Mouse (Mus musculus) left cerebral cortex, postnatal 36 days (tissue): ENCODE results near the gene Msi2. TPM values are rescaled to one million over a fixed set of nuclear protein-coding genes. Genes with fewer than 3 reads are reported as not detected.

ENCODE experiments used
- DNase-seq, 2 experiments: peaks; one replicate each; pipeline ENCODE4 v3.0.0; 2021 to 2022; ENCODE audit warnings: low spot score in 2 of 2, mixed read lengths in 1 of 2
- intact Hi-C: fragments of 180-260 bp; cut with DNase I; formaldehyde crosslinking; loops from one replicate; pipeline ENCODE4 v1.15.1; 2025
- total RNA-seq, 2 experiments: library from RNA; stranded (reverse); gene quantifications; 2 replicates each; pipeline ENCODE4 v1.2.3; 2021

The Msi2 gene
- total RNA-seq, 2 experiments from 2014 or later, result 117 to 132 TPM

GRCm38 (mm10) chr11:88443905-88444304 is 274.4 kb downstream of the Msi2 start:
- intact Hi-C loops, result no loop called here
- DNase-seq, result no peak

GRCm38 (mm10) chr11:88443291-88443690 is 275.0 kb downstream of the Msi2 start:
- DNase-seq, result no peak
- intact Hi-C loops, result no loop called here

GRCm38 (mm10) chr11:88441871-88442740 is 276.2 kb downstream of the Msi2 start:
- DNase-seq, result no peak
- intact Hi-C loops, result no loop called here

GRCm38 (mm10) chr11:88438659-88439058 is 279.7 kb downstream of the Msi2 start:
- DNase-seq, result no peak
- intact Hi-C loops, result no loop called here

- intact Hi-C loops, result no loop called here
- no peak for DNase-seq
Measured at GRCm38 (mm10) chr11:88436596-88436995, 281.7 kb downstream of the Msi2 start.

- intact Hi-C loops, result no loop called here
- no peak for DNase-seq
Measured at GRCm38 (mm10) chr11:88435543-88435942, 282.8 kb downstream of the Msi2 start.

- no peak for DNase-seq
- intact Hi-C loops, result no loop called here
Measured at GRCm38 (mm10) chr11:88431363-88432269, 286.7 kb downstream of the Msi2 start.

- no peak for DNase-seq
- intact Hi-C loops, result no loop called here
Measured at GRCm38 (mm10) chr11:88430292-88430691, 288.0 kb downstream of the Msi2 start.

GRCm38 (mm10) chr11:88429680-88430079 is 288.6 kb downstream of the Msi2 start:
- intact Hi-C loops, result no loop called here
- no peak for DNase-seq

- DNase-seq, result no peak
- intact Hi-C loops, result no loop called here
Measured at GRCm38 (mm10) chr11:88425631-88426101, 292.6 kb downstream of the Msi2 start.

DNA sequence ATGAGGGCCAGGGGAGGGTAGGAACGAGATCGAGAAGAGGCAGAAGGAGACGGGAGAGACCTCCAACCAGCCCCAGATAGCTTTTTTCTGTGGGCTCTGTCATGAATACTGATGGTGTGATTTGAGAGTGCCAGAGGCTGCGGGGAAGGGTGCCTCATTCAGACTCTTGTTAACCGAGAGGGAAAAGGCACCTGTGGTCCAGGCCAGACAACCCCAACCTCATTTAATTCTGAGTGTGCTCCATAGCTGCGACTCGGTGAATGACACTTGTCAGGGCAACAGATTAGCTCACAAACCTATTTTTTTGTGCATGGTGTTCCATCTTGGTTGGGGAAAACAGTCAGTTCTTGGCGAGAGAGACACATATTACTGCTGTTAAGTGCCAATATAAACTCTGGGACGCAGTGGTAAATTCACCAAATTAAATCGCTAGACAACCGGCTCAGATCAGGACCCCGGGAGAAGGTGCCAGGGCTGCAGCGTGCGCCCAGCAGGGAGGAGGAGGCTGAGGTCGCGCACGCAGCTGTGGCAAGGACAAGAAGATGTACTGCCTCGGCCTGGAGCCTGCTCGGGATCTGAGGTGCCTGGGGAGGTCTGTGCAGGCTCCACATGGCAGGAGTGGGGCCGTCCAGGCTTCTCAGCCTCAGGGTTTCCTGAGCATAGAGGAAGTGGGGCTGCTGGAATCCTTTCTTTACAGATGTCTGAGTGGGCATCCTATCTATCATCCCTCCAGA is 294.1 kb downstream of the Msi2 start:
- intact Hi-C loops, result no loop called here
- no peak for DNase-seq

- DNase-seq, result no peak
- intact Hi-C loops, result no loop called here
Measured at GRCm38 (mm10) chr11:88421057-88421578, 297.2 kb downstream of the Msi2 start.

DNA sequence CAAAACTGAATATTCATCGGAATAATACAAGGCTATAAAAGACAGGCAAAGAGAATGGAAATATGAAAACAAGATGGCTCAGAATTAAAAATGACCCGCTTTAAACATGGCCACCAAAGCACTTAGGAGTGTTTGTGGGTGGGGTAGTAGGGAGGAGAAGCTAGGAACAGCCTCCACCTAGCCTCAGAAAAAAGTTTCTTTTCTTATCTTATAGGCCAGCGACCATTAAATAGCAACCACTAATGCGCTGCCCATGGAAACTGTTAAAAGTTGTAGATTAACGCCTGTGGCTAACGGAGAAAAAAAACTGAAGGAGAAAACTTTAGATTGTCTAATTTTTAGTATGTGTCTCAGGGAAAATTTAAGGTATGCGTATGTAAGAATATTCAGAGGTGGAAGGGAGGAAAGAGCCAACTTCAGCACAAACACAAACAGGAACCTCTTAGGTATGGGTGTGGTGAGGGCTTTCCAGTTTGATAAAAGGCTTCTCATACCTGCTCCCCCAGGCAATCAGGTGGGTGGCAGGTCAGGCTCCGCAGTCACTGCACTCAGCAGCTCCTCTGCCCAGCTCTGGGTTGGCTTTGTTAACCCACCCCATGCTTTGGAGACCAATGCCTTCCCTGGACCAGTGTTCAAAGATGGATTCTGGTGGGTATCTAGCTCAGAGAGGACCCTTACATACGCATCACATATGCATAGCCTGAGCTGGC is 298.5 kb downstream of the Msi2 start:
- intact Hi-C loops, result no loop called here
- DNase-seq, result no peak

GRCm38 (mm10) chr11:88419064-88419463 is 299.2 kb downstream of the Msi2 start:
- intact Hi-C loops, result no loop called here

GRCm38 (mm10) chr11:88414157-88414870 is 304.0 kb downstream of the Msi2 start:
- intact Hi-C loops, result loop anchor here (5.0 kb wide), 1 partner anchor 162 kb away; no protein-coding TSS in a partner anchor
- no peak for DNase-seq

More at GRCm38 (mm10) chr11:88419064-88419463, 299.2 kb downstream of the Msi2 start:
- DNase-seq, result no peak

DNA sequence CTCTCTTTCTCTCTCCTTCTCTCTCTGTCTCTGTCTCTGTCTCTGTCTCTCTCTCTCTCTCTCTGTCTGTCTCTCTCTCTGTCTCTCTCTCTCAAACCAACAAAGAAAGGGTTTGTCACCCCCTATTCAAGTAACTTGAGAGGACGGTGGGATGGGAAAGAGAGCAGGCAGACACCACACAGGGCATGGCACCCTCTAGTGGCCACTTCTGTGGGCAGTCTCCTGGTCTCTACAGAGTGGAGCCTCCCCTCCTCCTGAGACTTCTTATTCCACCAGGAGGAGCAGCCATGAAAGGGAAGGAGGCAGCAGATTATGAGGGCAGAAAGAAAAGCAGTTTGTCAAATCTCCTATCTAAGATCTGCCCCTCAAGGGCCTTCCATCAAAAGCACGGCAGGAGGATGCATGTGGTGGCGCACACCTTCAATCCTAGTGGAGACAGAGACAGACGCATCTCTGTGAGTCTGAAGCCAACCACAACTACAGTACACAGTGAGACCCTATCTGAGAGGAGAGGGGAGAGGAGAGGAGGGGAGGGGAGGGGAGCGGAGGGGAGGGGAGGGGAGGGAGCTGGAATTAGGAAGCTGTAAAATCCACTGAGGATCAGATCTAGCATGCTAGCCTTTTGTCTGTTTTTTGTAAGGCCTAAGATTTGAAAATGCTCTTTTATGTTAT is 305.8 kb downstream of the Msi2 start:
- intact Hi-C loops, result loop anchor here (5.0 kb wide), 1 partner anchor 160 kb away; no protein-coding TSS in a partner anchor
- peak; percentile 30 to 36 for DNase-seq

- DNase-seq, result no peak
- intact Hi-C loops, result loop anchor here (5.0 kb wide), 1 partner anchor 116 kb away; the partner anchor contains the start of gene Ccdc182
Measured at GRCm38 (mm10) chr11:88408305-88408704, 310.0 kb downstream of the Msi2 start.
